8 mouse cellular contexts compared by ENCODE assay signal in genomic region chr13:41016797-41017405, GRCm38 (mm10). TPM values are rescaled to one million over a fixed set of nuclear protein-coding genes. Genes with fewer than 3 reads are reported as not detected.
DNase-seq lines count a peak whose midpoint lies in the region; ATAC-seq and TF ChIP-seq lines count a peak whose summit lies in the region.

No protein-coding gene starts in this region.

- TF ChIP-seq POLR2A in bone marrow macrophage, adult 2 months (IDR thresholded peaks at IDR 0.05; ENCODE audit: borderline replicate concordance, low read depth, low read length) = no peak

- no peaks in the 10 kb centered on the region for H3K9me3 ChIP-seq in hindbrain, embryonic 12.5 days (replicated peaks)
- H3K9me3 ChIP-seq in liver, embryonic 12.5 days (replicated peaks) = no peaks in the 10 kb centered on the region

- H3K4me2 ChIP-seq in hindbrain, embryonic 12.5 days (replicated peaks) = peak overlapping the region; percentile 79
- H3K4me2 ChIP-seq in liver, embryonic 12.5 days = peak overlapping the region; percentile 95

- no peak for TF ChIP-seq CTCF in layer of hippocampus, adult 2 months (conservative IDR thresholded peaks at IDR 0.05)
- no peak for TF ChIP-seq CTCF in bone marrow macrophage, adult 2 months (IDR thresholded peaks at IDR 0.05; ENCODE audit: low read depth, low read length)

- H3K36me3 ChIP-seq in hindbrain, embryonic 12.5 days = peaks cover 48% of the 10 kb centered on the region
- peaks cover 76% of the 10 kb centered on the region for H3K36me3 ChIP-seq in liver, embryonic 12.5 days

- no peaks in the 10 kb centered on the region for H3K27me3 ChIP-seq in hindbrain, embryonic 12.5 days
- H3K27me3 ChIP-seq in liver, embryonic 12.5 days (replicated peaks) = no peaks in the 10 kb centered on the region

- H3K4me3 ChIP-seq in layer of hippocampus, adult 2 months = peak overlapping the region; percentile 91
- H3K4me3 ChIP-seq in bone marrow macrophage, adult 2 months (ENCODE audit: insufficient read depth, low read length) = peak overlapping the region; percentile 75
- peak overlapping the region; percentile 68 for H3K4me3 ChIP-seq in hindbrain, embryonic 12.5 days
- peak overlapping the region; percentile 86 for H3K4me3 ChIP-seq in liver, embryonic 12.5 days

- ATAC-seq in hindbrain, embryonic 12.5 days (ENCODE audit: low FRiP score) = no peak
- ATAC-seq in liver, embryonic 12.5 days = no peak

- H3K4me1 ChIP-seq in bone marrow macrophage, adult 2 months (ENCODE audit: control insufficient read depth, insufficient read depth, low read length) = peaks cover 31% of the 10 kb centered on the region
- H3K4me1 ChIP-seq in hindbrain, embryonic 12.5 days = peaks cover 16% of the 10 kb centered on the region
- H3K4me1 ChIP-seq in liver, embryonic 12.5 days = peaks cover 83% of the 10 kb centered on the region

- peak overlapping the region; percentile 92 for H3K27ac ChIP-seq in layer of hippocampus, adult 2 months
- H3K27ac ChIP-seq in bone marrow macrophage, adult 2 months (ENCODE audit: insufficient read depth, low read depth, low read length) = peak overlapping the region; percentile 74
- peak overlapping the region; percentile 81; the same call in 1 of the 2 replicates for H3K27ac ChIP-seq in hindbrain, embryonic 12.5 days
- peak overlapping the region; percentile 99 for H3K27ac ChIP-seq in liver, embryonic 12.5 days

- no peak for DNase-seq in layer of hippocampus, adult 2 months (ENCODE audit: low spot score in 2 of 2)
- DNase-seq in layer of hippocampus, adult 8-10 months (ENCODE audit: low spot score in 2 of 2) = no peak
- peak; percentile 44 to 52 for DNase-seq in spleen, postnatal 10 days (ENCODE audit: low spot score in 2 of 2)
- no peak for DNase-seq in left cerebral cortex, adult 11 months (ENCODE audit: low spot score)
- DNase-seq in thymus, postnatal 14 days = no peak

- H3K9ac ChIP-seq in hindbrain, embryonic 12.5 days = peak overlapping the region; percentile 73
- peak overlapping the region; percentile 93 for H3K9ac ChIP-seq in liver, embryonic 12.5 days

- WGBS in hindbrain, embryonic 12.5 days = 34% methylated on average over 12 of the region's 12 CpGs
- WGBS in liver, embryonic 12.5 days (ENCODE audit: insufficient replicate concordance) = 16% methylated on average over 12 of the region's 12 CpGs

RNA-seq across cellular contexts. Expression of gene Tmem14c, which starts 0.8 kb away (rescaled TPM):
- 10 to 100 TPM; 55.5 to 59.4 TPM for total RNA-seq in layer of hippocampus, adult 2 months (2021)
- 10 to 100 TPM; 54.6 to 60.5 (median 56.5) TPM for total RNA-seq in layer of hippocampus, adult 8-10 months (2022)
- polyA plus RNA-seq in bone marrow macrophage, adult 2 months (2012; ENCODE audit: insufficient read depth, insufficient read length, missing spikeins) = 155 and 161 TPM in 2 replicates
- polyA plus RNA-seq in hindbrain, embryonic 12.5 days (2016; fragmentation: Nextera tagmentation; extraction: Ambion mirVana) = 139 and 148 TPM in 2 replicates
- polyA plus RNA-seq in liver, embryonic 12.5 days (2016; fragmentation: Nextera tagmentation; extraction: Ambion mirVana) = 916 and 938 TPM in 2 replicates

RNA-seq across cellular contexts. Expression of gene Pak1ip1, which starts 16.1 kb away (rescaled TPM):
- total RNA-seq in layer of hippocampus, adult 2 months (2021) = 10 to 100 TPM; 41.6 to 44.1 TPM
- total RNA-seq in layer of hippocampus, adult 8-10 months (2022) = 10 to 100 TPM; 37.6 to 41.3 (median 38.9) TPM
- 42.0 and 47.1 TPM in 2 replicates for polyA plus RNA-seq in bone marrow macrophage, adult 2 months (2012; ENCODE audit: insufficient read depth, insufficient read length, missing spikeins)
- polyA plus RNA-seq in hindbrain, embryonic 12.5 days (2016; fragmentation: Nextera tagmentation; extraction: Ambion mirVana) = 67.9 and 73.9 TPM in 2 replicates
- 85.0 and 88.4 TPM in 2 replicates for polyA plus RNA-seq in liver, embryonic 12.5 days (2016; fragmentation: Nextera tagmentation; extraction: Ambion mirVana)

Comparison
In these comparisons a context has a peak if more than half of its experiments do, and no peak if none do; other contexts are left out.
1. DNase-seq: peak in spleen, postnatal 10 days (2 of 2); none in layer of hippocampus, adult 2 months (0 of 2), layer of hippocampus, adult 8-10 months (0 of 2), left cerebral cortex, adult 11 months (single experiment) and thymus, postnatal 14 days (single experiment).
2. Peak in every context shown above with its lines, with median percentiles within 50 percentile points of each other: H3K27ac ChIP-seq and H3K4me3 ChIP-seq.